Mouse (Mus musculus) thymus, postnatal 0 days (tissue): Measurements from ENCODE around the gene Tlcd2. TPM values are rescaled to one million over a fixed set of nuclear protein-coding genes. Genes with fewer than 3 reads are reported as not detected.
"Not testable (repeated sequence)": the region's sequence is repeated elsewhere in the genome, so short reads cannot be mapped to it uniquely, and the experiment has no call there.

ENCODE experiments used
- DNase-seq: peaks from one replicate; pipeline ENCODE4 v3.0.0-alpha.2; 2015; ENCODE audit warnings: low spot score
- polyA plus RNA-seq: library from polyadenylated mRNA; unstranded; fragments of >200 nt; fragmentation: Nextera tagmentation; extraction: Ambion mirVana; gene quantifications from 2 replicates; pipeline ENCODE4 v1.2.1, GENCODE M21; 2015

The Tlcd2 gene
- polyA plus RNA-seq, 1 experiment from 2014 or later, result 13.8 TPM

DNA sequence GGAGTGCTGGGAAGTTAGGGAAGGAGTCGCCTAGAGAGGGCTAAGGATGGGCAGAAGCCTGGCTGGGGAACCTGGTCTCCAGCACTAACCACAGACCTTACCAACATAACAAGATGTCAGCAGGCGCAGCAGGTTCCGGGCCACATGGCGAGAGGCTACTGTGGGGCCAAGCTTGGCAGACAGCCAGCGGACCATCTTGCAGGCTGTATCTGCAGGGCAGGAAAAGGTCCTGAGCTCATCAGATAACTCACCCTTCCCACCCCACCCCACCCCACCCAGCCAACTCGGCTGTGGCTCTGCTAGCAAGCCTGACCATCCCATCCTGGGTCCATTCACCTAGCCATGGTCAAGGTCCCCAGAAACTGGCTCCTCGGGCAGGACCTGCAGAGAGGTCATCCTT, 11.8 kb upstream of the Tlcd2 start:
- no peak for DNase-seq

DNA sequence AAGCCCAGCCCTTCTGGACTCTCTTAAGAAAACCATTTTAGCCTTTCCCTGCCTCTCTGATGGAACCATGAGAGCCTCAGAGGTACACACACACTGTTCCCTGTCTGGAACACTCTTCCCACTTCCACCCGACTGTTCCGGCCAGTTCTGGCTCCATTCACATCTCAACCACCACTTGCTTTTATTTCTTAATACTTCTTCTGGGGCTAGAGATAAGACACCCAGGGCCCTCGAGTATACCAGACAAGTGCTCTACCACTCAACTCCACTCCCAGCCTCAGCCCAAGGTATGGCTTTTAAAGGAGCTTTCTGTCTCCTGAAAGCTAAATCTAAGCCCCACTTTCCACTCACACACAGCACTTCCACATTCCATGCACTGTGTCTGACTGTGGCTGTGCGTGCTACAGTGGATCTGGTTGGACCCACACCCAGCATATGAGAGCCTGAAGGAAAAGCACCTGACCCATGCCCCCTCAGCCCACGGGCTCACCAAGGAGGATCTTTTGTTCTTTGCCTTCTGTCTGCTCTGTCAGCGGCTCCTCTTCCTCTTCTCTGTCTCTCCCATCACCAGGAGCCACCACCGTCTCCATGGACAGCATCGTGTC, 11.1 kb upstream of the Tlcd2 start:
- DNase-seq, result no peak

DNA sequence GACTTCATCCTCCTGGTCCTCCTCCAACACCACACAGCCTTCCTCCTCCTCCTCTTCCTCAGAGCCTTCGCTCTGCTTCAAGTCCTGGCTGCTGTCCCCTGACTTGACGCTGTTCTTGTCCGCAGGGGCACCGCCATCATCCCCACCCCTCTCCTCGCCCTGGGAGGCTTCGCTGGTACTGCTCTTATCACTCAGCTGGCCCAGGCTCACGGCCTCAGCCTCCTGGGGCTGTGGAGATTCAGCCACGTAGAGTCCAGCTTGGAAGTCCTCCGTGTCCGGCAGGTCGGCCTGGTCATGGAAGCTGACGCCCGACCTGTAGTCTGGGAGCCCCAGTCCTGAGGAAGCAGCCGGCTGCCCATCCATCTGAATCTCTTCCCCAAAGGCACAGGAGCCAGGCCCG, 10.6 kb upstream of the Tlcd2 start:
- DNase-seq, result no peak

DNA sequence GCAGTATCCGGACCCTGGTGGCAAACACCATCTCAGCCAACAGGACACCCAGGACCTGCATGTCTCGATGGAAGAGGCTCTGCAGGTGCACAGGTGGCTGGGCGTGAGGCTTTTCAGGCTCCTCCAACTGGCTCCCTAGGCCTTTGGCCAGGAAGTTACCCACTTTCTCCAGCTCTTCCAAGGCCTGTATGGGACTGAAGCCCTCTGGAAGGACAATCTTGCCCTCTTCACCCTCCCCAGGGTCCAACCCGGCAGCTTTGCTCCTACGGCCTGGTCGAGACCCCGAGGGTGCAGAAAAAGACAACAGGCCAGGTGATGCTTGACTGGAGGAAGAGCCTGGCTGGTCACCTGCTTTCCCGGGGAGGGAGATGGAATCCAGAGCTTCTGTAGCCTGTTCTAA, 9.4 kb upstream of the Tlcd2 start:
- DNase-seq, result no peak

DNA sequence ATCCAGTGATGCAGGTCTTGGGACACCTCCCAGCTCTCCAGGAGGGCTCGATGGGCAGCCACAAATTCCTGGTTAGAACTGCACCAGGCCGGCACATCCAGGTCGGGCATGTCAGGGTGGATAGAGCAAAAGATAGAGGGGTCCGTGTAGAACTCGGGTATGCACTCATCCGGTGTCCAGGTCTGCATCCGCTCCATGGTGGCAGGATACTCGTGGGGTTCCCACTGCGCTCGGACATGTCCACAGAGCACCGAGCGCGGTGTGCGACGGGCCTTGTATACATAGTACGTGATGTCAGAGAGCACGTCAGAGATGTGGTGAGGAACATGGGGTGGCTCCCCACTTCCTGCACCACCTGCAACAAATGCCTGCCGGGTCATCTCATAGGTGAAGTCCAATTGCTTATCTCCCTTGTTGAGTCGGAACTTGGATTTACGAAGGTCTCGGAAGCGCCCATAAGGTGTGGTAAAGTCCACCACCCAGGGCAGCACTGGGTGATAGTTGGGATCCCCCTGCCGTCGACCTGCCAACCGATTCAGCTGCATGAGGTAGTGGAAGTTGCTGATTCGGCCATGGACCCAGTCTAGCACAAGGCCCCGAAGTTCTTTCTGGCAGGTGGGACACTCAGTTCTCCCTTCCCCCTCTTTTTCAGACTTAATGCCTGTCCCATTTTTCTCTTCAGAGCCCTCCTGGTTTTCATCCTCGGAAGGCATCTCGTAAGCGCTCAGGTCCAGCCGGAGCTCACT, 8.5 kb upstream of the Tlcd2 start:
- no peak for DNase-seq

DNA sequence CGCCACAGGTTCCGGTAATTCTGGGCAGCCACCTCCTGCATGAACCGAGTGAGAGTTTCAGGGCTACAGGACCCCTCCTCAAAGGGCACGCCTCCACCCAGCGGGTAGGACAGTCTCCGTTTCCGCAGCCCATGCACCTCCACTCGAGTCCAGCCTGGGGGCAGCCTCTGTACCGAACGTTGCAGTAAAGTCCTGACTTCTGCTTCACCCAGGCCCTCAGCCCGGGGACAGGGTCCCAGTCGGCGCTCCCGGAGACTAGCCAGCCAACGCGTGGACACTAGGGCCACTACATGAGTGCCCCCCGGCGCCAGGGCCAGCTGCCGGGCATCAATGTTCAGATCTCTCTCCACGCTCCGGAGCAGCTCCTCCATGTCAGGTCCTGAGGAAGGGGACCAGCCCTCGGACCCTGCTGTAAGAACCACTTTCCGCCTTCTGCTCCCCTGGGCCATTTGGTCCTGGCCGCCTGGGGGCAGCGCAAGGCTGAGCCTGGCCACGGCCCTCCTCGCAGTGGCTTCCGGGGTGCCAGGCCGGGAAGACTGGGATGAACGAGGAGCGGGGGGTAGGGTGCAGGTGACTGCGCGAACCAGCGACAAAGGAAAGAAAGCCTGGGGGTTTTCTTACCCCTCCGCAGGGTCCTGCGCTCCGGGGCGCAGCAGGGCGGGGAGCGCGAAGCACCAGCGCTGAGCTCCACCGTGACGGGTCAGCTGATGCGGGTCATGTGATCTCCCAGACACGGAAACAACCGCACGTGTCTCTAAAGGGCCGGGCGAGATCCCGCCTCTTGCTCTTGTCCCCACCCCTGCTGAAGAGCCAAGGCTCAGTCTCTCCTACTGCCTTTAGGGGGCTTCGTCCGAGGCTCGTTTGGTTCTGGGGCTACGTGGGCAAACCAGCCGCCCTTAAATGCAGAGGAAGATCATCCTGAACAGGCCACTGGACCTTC, 7.3 kb upstream of the Tlcd2 start, which contains the start of gene Wdr81:
TSS of gene Wdr81 (minus strand) at position 727 of the 940 bp plus-strand sequence.
- peak; percentile 92 for DNase-seq

DNA sequence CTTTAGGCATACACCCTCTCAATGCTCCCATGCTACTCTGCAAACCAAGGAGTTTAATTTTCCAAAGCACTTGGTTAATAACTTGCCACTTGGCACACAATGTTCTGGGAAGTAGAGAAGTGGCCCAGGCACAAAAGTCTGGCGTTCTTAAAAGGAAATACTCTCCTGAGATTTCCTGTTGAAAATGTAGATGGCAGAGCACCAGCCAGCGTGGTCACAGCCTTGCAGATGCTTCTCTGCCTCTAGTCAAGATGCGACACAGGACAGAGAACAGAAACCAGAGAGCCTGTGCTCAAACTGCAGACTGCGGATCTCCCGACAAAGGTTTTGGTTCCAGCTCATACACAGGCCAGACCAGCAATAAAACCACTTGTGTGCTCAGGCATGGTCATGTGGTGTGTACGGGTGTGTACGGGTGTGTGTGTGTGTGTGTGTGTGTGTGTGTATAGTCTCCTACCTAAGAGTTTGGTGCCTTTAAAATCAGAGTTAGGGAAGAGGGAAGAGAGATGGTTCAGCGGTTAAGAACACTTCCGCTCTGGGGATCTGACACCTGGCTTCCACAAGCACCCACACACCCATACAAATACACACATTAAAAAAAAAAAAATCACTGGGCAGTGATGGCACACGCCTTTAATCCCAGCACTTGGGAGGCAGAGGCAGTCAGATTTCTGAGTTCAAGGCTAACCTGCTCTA, 6.3 kb upstream of the Tlcd2 start:
- DNase-seq, result peak; percentile 34

DNA sequence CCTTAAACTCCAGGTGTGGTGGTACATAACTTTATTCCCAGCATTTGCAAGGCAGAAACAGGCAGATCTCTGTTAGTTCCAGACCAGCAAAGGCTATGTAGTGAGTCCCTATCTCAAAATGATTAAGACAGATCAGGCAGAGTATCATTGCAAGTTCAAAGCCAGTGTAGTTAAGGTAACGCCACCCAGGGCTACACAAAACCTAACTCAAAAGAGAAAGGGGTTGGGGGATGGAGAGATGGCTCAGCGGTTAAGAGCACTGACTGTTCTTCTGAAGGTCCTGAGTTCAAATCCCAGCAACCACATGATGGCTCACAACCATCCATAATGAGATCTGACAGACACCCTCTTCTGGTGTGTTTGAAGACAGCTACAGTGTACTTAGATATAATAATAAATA, 5.5 kb upstream of the Tlcd2 start:
- DNase-seq, result not testable (repeated sequence)

DNA sequence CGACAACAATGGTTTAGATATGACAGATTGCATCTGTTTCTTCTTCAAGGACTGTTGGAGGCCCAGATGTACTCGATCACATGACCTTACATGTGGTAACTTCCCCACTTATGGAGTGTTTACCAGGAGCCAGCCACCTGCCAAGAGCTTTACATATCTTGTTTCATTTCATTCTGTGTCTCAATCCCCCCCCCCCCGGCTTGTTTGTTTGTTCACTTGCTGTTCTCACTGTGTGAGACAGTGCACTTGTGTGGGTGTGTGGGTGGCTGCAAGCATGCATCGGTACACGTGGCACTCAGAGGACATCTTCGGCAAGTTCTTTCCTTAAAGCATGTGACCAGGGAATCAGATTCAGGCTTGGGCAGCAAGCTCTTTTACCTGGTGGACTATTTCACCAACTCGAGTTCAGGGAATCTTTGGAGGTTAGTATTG, 5.1 kb upstream of the Tlcd2 start:
- peak; percentile 75 for DNase-seq

DNA sequence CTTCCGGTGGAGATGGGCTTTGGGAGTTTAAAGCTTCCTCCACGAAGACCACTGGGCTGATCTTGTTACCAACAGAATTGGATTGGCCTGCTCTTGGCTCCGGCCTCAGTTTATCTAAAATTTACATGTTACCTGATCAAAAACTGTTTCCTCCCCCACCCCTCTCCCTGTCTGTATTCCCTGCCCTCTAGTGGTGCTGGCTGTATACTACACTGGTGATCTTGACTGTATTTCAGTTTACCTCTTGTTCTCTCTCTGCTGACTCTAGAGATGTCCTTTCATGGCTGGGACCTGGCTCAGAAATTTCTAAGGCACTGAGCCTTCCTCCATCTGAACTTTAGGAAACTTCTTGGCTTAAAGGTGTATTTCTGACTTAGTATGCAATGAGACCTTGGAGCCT, 3.3 kb upstream of the Tlcd2 start:
- peak; percentile 69 for DNase-seq

DNA sequence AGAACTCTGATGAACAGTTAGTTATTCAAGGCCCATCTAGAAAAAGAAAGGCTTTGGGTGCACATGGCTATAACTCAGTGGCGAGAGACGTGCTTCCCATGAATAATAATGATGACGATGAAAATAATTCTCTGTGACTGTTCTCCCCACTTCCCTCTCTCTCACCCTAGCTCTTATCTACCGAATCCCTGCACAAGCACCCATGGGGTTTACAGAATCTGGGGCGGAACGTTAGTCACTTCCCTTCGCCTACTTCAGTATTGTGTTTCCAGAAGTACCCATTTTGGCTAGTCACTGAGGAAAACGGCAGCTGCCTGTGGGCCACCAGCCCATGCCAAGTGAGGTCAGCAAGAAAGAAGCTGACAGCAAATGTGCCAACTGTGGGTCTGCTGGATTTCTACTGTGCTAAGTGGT, 2.9 kb upstream of the Tlcd2 start:
- no peak for DNase-seq

DNA sequence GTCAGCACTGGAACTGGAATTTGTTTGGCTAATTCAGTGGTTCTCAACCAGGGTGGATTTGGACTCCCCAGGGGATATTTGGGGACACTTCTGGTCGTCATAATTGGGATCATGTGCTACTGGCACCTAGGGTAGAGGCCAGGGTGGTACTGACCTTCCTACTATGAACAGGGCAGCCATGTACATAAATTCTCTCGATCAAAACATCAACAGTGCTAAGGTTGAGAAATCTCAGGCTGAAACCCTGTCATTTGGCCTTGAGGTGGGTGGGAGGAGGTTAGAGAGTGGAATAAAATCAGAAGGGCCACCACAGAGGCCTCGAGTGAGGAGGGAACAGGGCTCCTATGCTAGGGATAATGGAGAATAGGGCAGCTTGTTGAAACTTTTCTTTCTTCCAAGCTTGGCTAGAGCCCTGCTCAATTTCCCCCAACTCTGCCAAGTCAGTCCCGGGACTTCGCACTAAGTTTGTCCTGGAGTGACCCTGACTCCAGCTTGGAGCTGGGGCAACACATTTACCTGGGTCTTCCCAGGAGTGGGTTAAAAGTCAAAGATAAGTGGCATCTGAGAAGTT, 2.3 kb upstream of the Tlcd2 start:
- no peak for DNase-seq

DNA sequence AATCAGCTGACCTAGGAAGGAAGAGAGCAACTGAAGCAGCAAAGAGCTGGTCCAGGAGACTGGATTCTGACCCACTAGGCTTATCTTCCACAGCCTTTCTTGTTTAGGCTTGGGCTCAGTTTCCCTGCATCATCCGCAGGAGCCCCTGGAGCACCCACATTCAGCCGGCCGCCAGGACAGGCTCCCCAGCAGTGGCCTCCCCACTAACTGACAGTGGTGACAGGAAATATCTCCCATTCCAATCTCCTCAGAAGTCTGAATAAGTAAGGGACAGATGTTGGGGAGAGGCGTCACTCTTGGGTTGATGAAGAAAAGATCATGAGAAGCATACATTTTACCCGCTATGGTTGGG, 1.8 kb upstream of the Tlcd2 start:
- DNase-seq, result no peak

DNA sequence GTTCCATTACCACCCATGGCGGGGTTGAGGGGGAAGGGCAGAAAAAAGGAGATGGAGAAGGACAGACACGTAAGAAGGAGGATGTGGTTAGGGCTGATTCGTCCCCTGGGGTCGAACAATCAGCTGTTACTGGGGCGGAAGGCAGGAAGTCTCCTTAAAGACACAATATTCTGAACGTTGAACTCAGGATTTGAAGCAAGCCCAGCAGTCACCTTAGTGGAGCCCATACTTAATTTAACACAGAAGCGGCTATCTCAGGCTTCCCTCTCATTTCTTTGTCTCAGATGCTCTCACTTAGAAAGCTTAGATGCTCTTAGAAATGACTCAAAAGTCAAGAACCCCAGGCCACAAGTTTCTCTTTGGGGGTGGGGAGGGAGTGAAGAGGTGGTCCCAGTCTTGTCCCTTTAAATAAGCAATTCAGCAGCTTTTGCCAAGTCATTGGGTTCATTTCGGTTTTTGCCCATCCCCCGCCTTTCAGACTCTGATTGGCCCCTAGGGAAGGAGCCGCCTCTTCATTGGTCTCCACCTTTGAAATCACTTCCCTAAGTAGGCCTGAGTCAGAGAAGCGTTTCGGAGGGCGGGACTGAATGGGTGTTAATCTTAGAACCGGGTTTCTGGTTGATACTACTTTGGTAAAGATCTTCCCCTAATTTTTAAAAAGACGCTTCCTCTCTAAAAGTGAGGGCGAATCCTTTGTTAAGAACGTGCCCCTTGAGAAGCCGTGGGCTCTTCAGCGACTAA, 1.2 kb upstream of the Tlcd2 start:
- peak; percentile 94 for DNase-seq

DNA sequence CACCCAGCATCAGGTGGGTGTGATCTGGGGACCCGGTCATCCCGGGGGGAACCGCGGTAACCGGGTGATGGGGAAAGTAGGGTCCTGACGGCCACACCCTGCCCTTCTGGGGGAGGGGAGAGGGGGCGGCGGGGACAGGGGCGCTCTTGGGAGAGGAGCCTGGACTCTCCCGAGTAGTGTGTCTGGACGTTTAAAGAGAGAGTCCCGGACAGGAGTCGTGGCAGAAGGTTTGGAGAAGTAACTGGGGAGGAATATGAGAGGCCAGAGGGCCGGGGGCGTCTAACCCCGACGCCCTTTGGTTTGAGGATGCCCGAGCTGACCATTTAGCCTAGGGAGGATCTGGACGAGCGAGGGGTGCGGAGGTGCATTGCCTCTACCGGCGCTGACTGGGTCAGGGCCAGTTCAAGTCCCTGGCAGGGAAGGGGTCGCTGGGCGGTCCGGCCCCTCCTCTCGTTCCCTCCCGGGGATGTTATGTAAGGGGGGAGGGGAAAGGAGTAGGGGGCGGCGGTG, 283 bp downstream of the Tlcd2 start:
- DNase-seq, result no peak

DNA sequence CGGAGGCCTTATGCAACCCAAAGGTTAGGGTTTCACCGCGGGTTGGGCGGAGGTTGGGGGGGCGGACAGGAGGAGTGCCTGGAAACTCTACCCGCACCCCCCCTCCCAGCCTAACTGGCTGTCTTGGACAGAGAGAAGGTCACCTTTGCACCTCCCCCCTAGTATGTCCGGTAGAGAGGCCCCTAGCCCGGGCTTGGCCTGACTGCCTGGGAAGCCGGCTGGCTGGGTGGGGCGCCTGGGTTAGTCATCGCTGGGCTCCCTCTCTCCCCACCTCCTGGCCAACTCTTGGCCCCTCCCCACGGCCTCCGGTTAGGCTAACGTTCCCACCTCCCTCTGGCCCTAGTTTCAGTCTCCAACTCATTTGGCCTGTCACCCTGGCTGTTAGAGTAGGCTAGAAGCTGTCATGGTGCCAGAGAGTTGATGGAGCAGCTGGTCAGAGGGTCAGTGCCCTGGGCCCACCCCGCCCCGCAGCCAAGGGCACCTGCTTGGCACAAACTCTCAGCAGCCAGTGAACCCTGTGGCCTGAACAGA, 803 bp downstream of the Tlcd2 start:
- no peak for DNase-seq

DNA sequence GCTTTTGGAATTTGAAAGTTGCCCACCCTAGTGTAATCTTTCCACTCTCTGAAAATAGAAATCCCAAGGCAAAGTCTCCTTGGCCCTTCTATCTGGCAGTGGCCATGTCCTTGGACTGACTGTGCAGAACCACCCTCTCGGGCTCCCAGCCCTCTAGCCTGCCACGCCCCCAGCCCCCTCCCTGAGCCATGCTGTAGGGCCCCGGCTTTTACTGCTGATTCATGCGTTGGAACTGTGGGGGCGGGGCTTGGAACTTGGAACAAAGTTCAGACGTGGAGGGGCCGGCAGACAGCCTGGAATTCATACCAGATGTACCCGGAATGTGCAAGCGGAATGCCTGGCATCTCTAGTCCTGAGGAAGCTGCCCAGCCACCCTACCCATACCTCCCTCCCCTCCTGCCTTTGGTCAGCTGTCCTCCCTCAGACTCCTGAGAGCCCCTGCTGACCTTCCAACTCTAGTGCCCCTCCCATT, 1.4 kb downstream of the Tlcd2 start:
- DNase-seq, result peak; percentile 56

DNA sequence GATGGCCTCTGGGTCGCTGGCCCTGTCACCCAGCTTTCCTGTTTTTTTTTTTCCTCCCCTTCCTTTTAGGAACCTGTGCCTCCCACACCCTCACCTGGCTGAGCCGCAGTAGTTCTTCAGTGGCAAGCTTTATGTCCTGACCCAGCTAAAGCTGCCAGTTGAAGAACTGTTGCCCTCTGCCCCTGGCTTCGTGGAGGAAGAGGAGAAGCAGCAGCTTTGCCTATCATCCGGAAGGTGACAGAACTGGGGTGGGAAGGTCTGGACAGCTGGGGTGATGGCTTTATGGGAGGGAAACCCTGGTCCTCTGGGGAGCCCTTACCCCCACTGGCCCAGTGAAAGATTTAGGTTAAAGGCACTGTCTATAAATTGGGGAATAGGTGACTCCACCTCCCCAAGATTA, 2.1 kb downstream of the Tlcd2 start:
- DNase-seq, result no peak

DNA sequence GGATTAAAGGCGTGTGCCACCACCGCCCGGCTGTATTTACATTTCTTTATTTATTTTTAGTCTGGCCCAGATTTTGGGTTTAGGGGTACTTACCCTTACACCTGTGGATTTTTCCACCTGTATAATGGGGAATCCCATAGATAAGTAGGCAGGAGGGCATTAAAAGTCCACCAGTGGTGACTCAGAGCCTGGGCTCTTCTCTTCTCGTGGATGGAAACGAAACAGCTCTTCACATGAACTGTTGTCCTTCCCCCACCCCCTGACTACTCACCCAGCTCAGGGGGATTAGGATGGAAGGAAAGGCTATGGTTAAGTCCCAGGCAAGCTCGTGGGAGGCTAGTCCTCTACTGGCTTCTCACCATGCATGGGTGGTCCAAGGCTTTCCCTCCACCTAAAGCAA, 2.9 kb downstream of the Tlcd2 start:
- DNase-seq, result no peak

DNA sequence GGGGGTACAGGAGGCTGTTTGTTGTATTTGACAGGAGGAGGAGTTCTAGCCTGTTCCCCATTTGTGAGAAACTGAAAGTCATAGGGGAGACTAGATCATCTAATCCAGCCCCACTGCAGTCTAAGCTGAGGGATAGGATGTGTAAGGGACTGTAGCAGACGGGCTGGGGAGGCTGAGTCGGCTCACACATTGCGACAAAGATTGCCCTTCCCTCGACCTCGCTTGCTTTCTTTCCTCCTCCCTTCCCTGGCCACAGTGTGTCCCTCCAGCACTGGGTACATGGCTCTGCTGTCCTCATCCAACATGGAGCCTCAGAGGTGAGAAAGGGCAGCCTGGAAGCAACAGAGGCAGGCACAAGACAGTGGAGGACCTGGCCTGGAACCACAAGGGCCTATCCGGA, 3.5 kb downstream of the Tlcd2 start:
- no peak for DNase-seq
